Mouse (Mus musculus) limb, embryonic 13.5 days (tissue): Measurements from ENCODE around the gene Rbbp7. TPM values are rescaled to one million over a fixed set of nuclear protein-coding genes. Genes with fewer than 3 reads are reported as not detected.

Source experiments
- ATAC-seq: fragments of 200-750 bp; cut with Nextera tagmentation; 2 replicates; pipeline ENCODE4 v1.8.0; 2017; ENCODE audit warnings: low read depth, moderate number of reproducible peaks, moderate TSS enrichment; ENCODE audit not compliant: low FRiP score
- H3K27ac ChIP-seq: fragments of 300-500 bp; sonication (generic); 2 replicates; pipeline ENCODE4 v1.5.1; 2015; ENCODE audit warnings: inconsistent platforms, mild to moderate bottlenecking, moderate library complexity
- H3K27me3 ChIP-seq: fragments of 300-500 bp; sonication (generic); 2 replicates; pipeline ENCODE4 v1.6.1; 2015; ENCODE audit warnings: mild to moderate bottlenecking, inconsistent platforms
- H3K36me3 ChIP-seq: fragments of 300-500 bp; sonication (generic); 2 replicates; pipeline ENCODE4 v1.6.1; 2015; ENCODE audit warnings: inconsistent platforms, mild to moderate bottlenecking, moderate library complexity
- H3K4me1 ChIP-seq: fragments of 300-500 bp; sonication (generic); 2 replicates; pipeline ENCODE4 v1.6.1; 2015; ENCODE audit warnings: inconsistent platforms
- H3K4me2 ChIP-seq: fragments of 300-500 bp; sonication (generic); replicated peaks from 2 replicates; pipeline ENCODE4 v1.6.1; 2015; ENCODE audit warnings: inconsistent platforms, mild to moderate bottlenecking, moderate library complexity
- H3K4me3 ChIP-seq: fragments of 300-500 bp; sonication (generic); 2 replicates; pipeline ENCODE4 v1.5.1; 2015; ENCODE audit warnings: moderate library complexity, mild to moderate bottlenecking, inconsistent platforms
- H3K9ac ChIP-seq: fragments of 300-500 bp; sonication (generic); 2 replicates; pipeline ENCODE4 v1.6.1; 2015; ENCODE audit warnings: mild to moderate bottlenecking, inconsistent platforms
- H3K9me3 ChIP-seq: fragments of 300-500 bp; sonication (generic); 2 replicates; pipeline ENCODE4 v1.6.1; 2016; ENCODE audit warnings: inconsistent platforms
- WGBS: fragments of 180-500 bp; shearing (Covaris S2); methylation state at CpG from one replicate; pipeline ENCODE4 v1.1.7; 2015; 5-methylcytosine and 5-hydroxymethylcytosine counted together
- polyA plus RNA-seq: library from polyadenylated mRNA; unstranded; fragments of >200 nt; fragmentation: Nextera tagmentation; extraction: Ambion mirVana; gene quantifications from 2 replicates; pipeline ENCODE4 v1.2.1, GENCODE M21; 2015

Gene Rbbp7
- polyA plus RNA-seq = 491 and 493 TPM in 2 replicates

DNA sequence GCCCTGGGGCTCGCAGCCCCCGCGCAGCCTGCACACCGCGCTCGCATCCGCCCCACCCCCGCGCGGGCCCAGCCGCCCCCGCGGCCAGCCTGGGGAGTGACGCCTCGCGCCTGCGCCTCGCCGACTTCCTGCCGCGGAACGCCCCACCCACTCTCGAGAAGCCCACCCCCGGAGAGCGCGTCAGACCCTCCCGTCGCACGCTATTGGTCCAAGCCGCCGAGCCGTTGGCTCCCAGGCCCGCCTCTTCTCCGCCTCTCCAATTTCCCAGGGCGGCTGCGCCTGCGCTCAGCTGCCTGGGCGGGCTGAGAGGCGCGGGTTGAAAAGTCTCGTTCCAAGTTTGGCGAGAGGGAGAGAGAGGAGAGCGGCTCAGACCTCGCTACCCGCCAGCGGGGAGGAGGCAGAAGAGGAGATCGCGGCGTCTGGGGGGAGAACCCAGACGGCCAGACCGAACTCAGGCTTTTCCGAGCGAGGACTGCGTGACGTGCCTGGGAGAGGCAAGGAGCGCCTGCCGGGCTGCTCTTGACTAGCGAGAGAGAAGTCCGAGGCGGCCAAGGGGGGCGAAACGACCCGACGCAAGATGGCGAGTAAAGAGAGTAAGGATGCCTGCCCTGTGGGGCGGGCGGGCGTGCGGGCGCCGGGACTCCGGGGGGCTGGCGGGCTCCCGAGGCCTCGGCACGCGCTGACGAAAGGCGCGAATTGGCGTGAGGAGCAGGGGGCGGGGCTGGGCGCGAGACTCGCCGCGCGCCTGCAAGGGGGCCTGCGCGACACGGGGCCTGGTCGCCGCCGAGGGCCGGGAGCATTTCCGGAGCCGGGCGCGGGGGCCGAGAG lies at the start of gene Rbbp7:
Rbbp7 (plus strand) TSS at position 288 of the 828 bp plus-strand sequence.
- Histone ChIP-seq H3K27me3 (peaks cover 6% of the 10 kb centered on the region; the same call in 1 of the 2 replicates), H3K4me2 (peak within 1 kb of the TSS; percentile 66), H3K36me3 (peaks cover 6% of the 10 kb centered on the region; the same call in 1 of the 2 replicates), H3K4me3 (peak within 1 kb of the TSS; percentile 66), H3K9me3 (no peaks in the 10 kb centered on the region), H3K9ac (peak within 1 kb of the TSS; percentile 81), H3K4me1 (peaks cover 6% of the 10 kb centered on the region; the same call in 1 of the 2 replicates), H3K27ac (peak within 1 kb of the TSS; percentile 96)
- ATAC-seq = peak; percentile 97
- 19% methylated on average over 60 of the region's 100 CpGs for WGBS

DNA sequence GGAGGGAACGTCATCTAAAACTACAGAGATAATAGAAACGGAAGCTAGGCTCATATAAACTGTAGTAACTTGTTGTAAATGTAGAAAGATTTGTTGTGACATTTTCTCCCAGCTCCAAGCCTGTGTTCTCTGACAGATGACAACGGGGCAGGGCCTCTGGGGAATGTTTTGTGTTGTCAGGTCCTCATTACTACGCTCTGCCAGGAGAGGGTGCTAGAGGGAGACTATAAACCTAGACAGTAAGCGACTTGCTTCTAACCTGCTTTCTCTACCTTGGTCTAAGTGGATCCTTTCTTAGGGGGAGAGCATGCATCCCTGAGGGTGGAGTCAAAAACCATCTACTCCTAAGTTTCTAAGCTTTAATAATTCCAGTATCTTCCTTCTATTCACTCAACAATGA lies 42.4 kb upstream of the Rbbp7 start:
- no peak for ATAC-seq
- Histone ChIP-seq H3K4me1 (no peaks in the 10 kb centered on the region), H3K27me3 (no peaks in the 10 kb centered on the region), H3K9me3 (no peaks in the 10 kb centered on the region), H3K36me3 (no peaks in the 10 kb centered on the region), H3K4me2 (no peak overlapping the region), H3K4me3 (no peak overlapping the region), H3K27ac (no peak overlapping the region), H3K9ac (no peak overlapping the region)
- 29% methylated on average over 5 of the region's 5 CpGs for WGBS

DNA sequence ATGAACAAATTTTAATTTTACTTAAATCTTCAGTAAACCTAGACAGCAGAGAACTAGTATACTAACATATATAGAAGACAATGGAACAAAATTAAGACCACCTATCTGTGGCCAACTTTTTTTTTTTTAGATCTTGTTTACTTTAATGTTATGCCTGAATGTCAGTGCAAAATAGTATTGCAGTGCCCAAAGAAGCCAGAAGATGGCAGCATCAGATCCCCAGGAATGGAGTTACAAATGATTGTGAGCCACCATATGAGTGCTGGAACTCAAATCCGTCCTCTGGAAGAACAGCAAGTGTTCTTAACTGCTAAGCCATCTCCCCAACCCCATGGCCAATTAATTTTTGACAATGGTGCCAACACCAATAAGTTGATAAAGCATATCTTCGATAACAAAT lies 40.6 kb upstream of the Rbbp7 start:
- no peak for ATAC-seq
- Histone ChIP-seq H3K9ac (no peak overlapping the region), H3K4me1 (no peaks in the 10 kb centered on the region), H3K4me3 (no peak overlapping the region), H3K9me3 (no peaks in the 10 kb centered on the region), H3K36me3 (no peaks in the 10 kb centered on the region), H3K4me2 (no peak overlapping the region), H3K27me3 (no peaks in the 10 kb centered on the region), H3K27ac (no peak overlapping the region)
- 36% methylated on average over 2 of the region's 2 CpGs for WGBS

DNA sequence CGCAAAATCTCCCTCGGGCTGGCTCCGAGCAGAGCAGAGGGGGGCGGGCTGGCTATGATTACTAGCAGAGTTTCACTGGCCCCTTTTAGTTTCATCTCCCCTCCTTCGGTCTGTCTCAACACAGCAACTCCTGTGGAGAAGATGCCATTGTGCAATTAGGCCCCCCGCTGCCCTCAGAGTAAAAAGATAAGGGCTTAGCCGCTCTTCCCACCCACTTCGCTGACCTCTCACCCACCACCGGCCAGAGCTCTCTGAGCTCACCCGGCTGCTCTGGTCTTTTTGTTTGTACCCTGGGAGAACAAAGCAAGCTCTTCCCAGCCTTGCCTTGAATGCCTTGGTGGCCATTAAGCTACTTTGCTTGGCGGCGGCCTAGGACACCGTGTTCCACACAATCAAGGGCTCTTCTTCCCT lies 32.8 kb upstream of the Rbbp7 start:
- Histone ChIP-seq H3K9me3 (no peaks in the 10 kb centered on the region), H3K4me1 (no peaks in the 10 kb centered on the region), H3K27me3 (peaks cover 8% of the 10 kb centered on the region; the same call in 1 of the 2 replicates), H3K27ac (no peak overlapping the region), H3K4me3 (no peak overlapping the region), H3K36me3 (no peaks in the 10 kb centered on the region), H3K9ac (no peak overlapping the region), H3K4me2 (peak overlapping the region; percentile 25; the same call in 1 of the 2 replicates)
- 24% methylated on average over 13 of the region's 13 CpGs for WGBS
- ATAC-seq = no peak

DNA sequence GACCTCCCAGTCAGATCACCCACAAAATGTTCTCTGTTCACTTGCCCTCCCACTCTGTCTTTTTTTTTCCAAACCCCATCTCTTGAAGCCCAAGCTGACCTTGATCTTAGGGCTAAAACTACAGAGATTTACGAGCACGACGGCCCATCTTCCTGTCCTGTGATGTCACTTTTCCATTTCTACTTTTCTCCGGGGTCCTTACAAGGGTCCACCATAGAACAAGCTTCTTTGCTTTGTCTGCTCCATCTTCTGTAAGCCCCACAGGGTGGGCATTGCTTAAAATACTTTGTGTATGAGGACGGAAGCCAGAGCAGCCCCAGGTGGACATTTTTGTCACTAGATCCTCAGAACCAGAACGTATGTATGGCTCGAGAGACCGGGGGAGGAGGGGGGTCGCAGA lies 32.4 kb upstream of the Rbbp7 start:
- Histone ChIP-seq H3K9ac (no peak overlapping the region), H3K27ac (no peak overlapping the region), H3K27me3 (peaks cover 8% of the 10 kb centered on the region; the same call in 1 of the 2 replicates), H3K9me3 (no peaks in the 10 kb centered on the region), H3K4me3 (no peak overlapping the region), H3K4me1 (no peaks in the 10 kb centered on the region), H3K4me2 (no peak overlapping the region), H3K36me3 (no peaks in the 10 kb centered on the region)
- WGBS = 43% methylated on average over 9 of the region's 9 CpGs
- no peak for ATAC-seq

DNA sequence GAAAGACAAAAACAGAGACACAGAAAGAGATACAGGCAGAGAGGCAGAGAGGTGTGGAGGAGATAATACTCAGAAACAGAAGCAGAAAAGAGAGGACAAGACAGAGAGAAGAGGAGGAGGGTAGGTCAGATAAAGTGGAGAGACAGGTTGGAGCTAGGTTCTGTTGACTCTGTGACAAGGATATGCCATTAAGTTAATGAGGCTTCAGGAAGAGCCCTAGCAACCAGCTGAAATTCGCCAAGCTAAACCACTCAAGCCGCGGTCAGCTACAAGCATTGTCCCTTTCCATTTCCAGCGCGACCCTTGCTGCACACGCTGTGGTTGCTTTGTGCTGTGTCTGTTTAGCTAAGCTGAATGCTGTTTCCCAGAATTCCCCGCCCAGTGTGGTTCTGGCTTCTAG lies 32.0 kb upstream of the Rbbp7 start:
- no peaks in the 10 kb centered on the region for H3K36me3 ChIP-seq
- H3K9me3 ChIP-seq = no peaks in the 10 kb centered on the region
- ATAC-seq = no peak
- H3K4me3 ChIP-seq = no peak overlapping the region
- H3K4me2 ChIP-seq = no peak overlapping the region
- H3K4me1 ChIP-seq = no peaks in the 10 kb centered on the region
- H3K27me3 ChIP-seq = peaks cover 8% of the 10 kb centered on the region; the same call in 1 of the 2 replicates
- WGBS = 68% methylated on average over 7 of the region's 7 CpGs
- no peak overlapping the region for H3K27ac ChIP-seq
- H3K9ac ChIP-seq = no peak overlapping the region

DNA sequence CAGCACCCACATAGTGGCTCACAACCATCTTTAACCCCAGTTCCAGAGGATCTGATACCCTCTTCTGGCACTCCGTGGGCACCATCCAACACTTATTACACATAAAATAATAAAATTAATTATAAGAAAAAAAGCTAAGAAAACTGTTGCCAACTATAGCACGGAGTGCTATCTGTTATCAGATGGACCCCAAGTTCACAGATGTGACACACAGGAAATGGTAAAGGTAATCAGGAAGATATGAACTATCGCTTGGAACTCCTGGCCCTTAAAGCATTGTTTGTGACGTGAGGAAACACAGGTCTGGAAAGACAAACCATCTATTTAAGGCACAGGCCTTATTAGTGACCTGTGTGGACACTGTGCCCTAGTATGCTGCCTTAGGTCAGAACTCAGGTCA lies 30.2 kb upstream of the Rbbp7 start:
- Histone ChIP-seq H3K36me3 (no peaks in the 10 kb centered on the region), H3K27ac (no peak overlapping the region), H3K9ac (no peak overlapping the region), H3K4me3 (no peak overlapping the region), H3K4me2 (no peak overlapping the region), H3K9me3 (no peaks in the 10 kb centered on the region), H3K4me1 (no peaks in the 10 kb centered on the region), H3K27me3 (peaks cover 8% of the 10 kb centered on the region; the same call in 1 of the 2 replicates)
- WGBS = 88% methylated on average over 4 of the region's 4 CpGs
- ATAC-seq = no peak

DNA sequence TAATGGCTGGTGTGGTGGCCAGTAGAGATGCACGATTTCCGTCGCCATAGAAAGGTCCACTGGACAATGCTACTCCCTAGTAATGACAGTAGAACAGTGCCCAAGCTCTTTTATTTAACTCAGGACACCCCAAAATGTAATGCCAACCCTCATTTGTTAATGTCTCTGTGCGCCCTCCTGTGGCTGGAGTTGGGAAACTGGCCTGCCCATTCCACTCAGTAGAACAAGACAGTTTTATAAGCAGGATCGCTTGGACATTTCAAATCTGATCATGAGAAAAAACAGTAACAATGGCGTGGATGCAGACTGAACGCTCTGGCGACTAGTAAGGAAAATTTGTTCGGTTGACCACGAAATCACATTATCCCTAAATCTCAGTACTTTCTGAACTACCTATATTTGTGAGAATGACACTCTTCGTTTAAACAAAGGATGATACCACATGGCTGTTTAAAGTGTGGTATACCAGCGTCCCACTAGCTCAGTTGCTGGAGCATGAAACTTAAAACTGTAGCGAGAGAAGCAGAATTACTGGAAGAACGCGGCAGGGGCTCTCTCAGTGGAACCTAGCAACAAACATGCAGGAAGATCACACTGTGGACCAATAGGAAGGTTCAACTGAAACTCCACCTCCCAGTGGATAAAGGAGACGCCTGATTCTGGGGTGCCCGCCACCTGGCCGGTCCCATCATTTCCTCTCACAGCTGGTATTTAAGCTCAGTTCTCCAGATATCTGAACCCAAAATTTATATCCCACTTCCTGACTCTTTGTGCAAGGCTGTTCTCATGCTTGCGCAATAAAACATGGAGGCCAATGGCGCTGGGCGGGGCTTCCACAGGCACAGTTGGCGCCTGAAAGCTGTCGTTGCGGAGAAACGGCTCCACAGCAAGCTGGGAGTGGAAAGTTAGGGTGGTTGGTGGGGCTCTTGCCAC lies 24.9 kb upstream of the Rbbp7 start:
- Histone ChIP-seq H3K4me3 (peak overlapping the region; percentile 42), H3K36me3 (no peaks in the 10 kb centered on the region), H3K27me3 (no peaks in the 10 kb centered on the region), H3K4me1 (no peaks in the 10 kb centered on the region), H3K27ac (peak overlapping the region; percentile 88), H3K9ac (peak overlapping the region; percentile 35; the same call in 1 of the 2 replicates), H3K9me3 (no peaks in the 10 kb centered on the region), H3K4me2 (peak overlapping the region; percentile 59)
- WGBS = 21% methylated on average over 25 of the region's 25 CpGs
- peak; percentile 92 for ATAC-seq

DNA sequence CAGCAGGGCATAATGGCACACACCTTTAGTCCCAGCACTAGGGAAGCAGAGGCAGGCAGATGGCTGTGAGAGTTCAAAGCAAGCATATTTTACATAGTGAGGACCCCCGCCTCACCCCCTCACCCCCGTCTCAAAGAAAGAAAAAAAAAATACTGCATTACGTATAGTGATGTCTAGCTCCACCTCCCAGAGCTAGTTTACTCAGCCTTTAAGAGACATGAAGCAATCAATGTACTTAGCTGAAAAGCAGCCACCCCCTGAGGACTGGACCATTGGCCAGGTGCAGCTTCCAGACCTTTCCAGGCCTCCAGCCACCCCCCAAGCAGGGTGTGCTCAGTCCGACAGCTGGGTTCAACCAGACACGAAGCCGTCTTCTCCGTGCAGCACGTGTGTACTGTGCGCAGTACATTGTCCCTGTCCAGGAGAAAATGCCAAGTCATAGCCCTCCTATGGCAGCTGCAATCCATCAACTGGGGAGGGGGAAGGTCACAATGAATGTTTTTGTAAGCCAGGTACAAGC lies 24.0 kb upstream of the Rbbp7 start:
- Histone ChIP-seq H3K27ac (peak overlapping the region; percentile 88), H3K4me2 (peak overlapping the region; percentile 59), H3K9ac (0 out of 2 replicates have a peak overlapping the region, but pooled peaks have one; percentile 35), H3K9me3 (no peaks in the 10 kb centered on the region), H3K27me3 (no peaks in the 10 kb centered on the region), H3K36me3 (no peaks in the 10 kb centered on the region), H3K4me3 (peak overlapping the region; percentile 42), H3K4me1 (no peaks in the 10 kb centered on the region)
- 26% methylated on average over 9 of the region's 9 CpGs for WGBS
- ATAC-seq = peak; percentile 68

DNA sequence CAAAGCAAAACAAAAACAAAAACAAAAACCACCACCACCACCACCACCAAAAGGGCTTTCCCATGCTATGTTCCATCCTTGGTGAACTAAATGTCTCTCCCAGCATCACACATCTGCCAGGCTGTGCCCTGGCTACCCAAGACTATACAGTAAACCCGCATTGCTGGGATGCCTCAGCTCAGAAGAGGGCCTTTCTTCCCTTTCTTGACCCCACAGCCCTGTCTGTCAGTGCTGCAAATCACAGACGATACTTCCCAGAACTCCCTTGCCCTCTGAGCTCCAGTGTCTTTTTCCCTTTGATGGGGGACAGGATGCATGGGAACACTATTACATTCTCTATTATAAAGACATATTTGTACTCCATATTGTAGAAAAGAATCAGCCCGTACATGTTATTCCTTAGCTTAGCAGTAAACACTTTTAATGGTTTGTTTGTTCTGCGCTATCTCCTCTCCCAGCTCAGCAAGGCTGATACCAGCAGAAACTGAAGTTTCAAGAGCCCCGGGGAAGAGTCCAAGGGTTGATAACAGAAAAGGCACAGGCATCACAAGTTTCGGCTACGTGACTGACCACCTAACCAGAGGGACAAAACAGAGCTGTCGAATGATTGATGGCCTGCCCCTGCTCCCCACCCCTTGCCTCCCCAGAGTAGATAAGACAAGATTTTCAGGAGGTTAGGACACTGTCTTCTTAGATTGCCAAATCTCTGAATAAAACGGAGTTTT lies 11.3 kb upstream of the Rbbp7 start:
- Histone ChIP-seq H3K27me3 (peaks cover 18% of the 10 kb centered on the region; the same call in 1 of the 2 replicates), H3K9me3 (no peaks in the 10 kb centered on the region), H3K4me1 (no peaks in the 10 kb centered on the region), H3K27ac (no peak overlapping the region), H3K36me3 (no peaks in the 10 kb centered on the region), H3K4me3 (no peak overlapping the region), H3K4me2 (no peak overlapping the region), H3K9ac (no peak overlapping the region)
- no peak for ATAC-seq
- WGBS = 43% methylated on average over 9 of the region's 9 CpGs

DNA sequence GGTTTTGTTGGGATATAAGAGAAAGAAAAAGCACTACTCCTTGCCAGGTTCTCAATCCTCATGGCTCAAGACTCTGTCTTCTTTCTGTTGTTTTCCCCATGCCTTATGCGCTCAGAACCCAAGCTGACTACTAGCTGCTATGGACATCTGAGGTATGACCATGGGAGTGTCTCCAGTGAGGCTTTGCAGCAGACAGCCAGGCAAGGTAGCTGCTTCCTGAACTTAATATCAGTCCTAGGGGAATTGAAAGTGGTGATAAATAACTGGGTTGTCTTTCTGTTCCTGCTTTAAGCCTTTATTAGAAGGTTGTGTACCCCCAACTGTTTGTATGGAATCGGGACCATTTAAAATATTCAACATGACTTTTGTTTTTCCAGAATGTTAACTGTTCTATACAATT lies 7.8 kb upstream of the Rbbp7 start:
- Histone ChIP-seq H3K9ac (no peak overlapping the region), H3K36me3 (no peaks in the 10 kb centered on the region), H3K4me1 (no peaks in the 10 kb centered on the region), H3K9me3 (no peaks in the 10 kb centered on the region), H3K27ac (no peak overlapping the region), H3K4me2 (no peak overlapping the region), H3K4me3 (no peak overlapping the region), H3K27me3 (peaks cover 14% of the 10 kb centered on the region; the same call in 1 of the 2 replicates)
- no peak for ATAC-seq
- 85% methylated on average over 2 of the region's 2 CpGs for WGBS
